8 mouse cellular contexts compared by ENCODE assay signal in the genomic region with DNA sequence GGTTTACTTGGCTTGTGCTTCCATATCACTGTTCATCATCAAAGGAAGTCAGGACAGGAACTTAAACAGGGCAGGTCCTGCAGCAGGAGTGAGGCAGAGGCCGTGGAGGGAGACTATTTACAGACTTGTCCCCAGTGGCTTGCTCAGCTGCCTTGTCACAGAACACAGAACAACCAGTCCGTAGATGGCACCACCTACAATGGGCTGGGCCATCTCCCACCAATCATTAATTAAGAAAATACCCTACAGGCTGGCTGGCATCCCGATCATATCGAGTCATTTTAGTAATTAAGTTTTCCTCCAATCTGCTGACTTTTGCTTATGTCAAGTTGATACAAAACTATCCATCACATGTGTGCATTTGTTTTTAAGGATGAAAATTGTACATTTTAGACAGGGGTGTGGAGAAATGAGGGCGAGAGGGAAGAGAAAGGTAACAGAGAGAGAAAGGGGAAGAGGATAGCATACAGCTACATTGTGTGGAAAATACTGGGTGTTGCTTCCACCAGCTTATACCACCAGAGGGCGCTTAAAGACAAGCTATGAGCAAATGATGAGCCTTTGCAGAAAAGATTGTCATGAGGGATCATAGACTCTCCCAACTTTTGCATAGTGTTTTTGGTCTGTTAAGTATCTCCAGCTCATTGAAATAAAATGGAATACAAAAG. TPM values are rescaled to one million over a fixed set of nuclear protein-coding genes. Genes with fewer than 3 reads are reported as not detected.
DNase-seq lines count a peak whose midpoint lies in the region; ATAC-seq lines count a peak whose summit lies in the region.

No protein-coding gene starts in this region.

- ATAC-seq in liver, embryonic 11.5 days (replicated peaks; ENCODE audit: low FRiP score): peak; percentile 32; the same call in 1 of the 2 replicates
- peak; percentile 87 for ATAC-seq in monocyte, adult 5-6 weeks (replicated peaks; ENCODE audit: insufficient number of reproducible peaks, low FRiP score, low TSS enrichment, poor library complexity, severe bottlenecking)

- peak overlapping the region; percentile 11; the same call in 1 of the 2 replicates for H3K4me2 ChIP-seq in liver, embryonic 11.5 days

- peak; percentile 39 for DNase-seq in urinary bladder, adult 18-20 months (ENCODE audit: low spot score in 2 of 2)
- DNase-seq in urinary bladder, adult 2 months (ENCODE audit: low spot score): no peak
- peak; percentile 59 for DNase-seq in embryo, embryonic 11.5 days (ENCODE audit: low read depth, low spot score)
- DNase-seq in heart, embryonic 10.5 days (ENCODE audit: low spot score): peak; percentile 82
- peak; percentile 85 for DNase-seq in kidney, postnatal 10 days
- DNase-seq in liver, embryonic 11.5 days (ENCODE audit: low spot score): no peak
- peak; percentile 74 to 79 for DNase-seq in spleen, postnatal 36 days (ENCODE audit: low spot score in 2 of 2)

- no peak overlapping the region for H3K4me3 ChIP-seq in heart, embryonic 10.5 days
- H3K4me3 ChIP-seq in liver, embryonic 11.5 days (ENCODE audit: low read depth, low read length): no peak overlapping the region

- H3K9ac ChIP-seq in liver, embryonic 11.5 days (ENCODE audit: low read depth, low read length): no peak overlapping the region

- H3K36me3 ChIP-seq in heart, embryonic 10.5 days: no peaks in the 10 kb centered on the region
- no peaks in the 10 kb centered on the region for H3K36me3 ChIP-seq in liver, embryonic 11.5 days (ENCODE audit: control insufficient read depth, insufficient read depth, low read length)

- no peaks in the 10 kb centered on the region for H3K9me3 ChIP-seq in heart, embryonic 10.5 days
- H3K9me3 ChIP-seq in liver, embryonic 11.5 days (ENCODE audit: control insufficient read depth, low read length): no peaks in the 10 kb centered on the region

- H3K27ac ChIP-seq in heart, embryonic 10.5 days: no peak overlapping the region
- H3K27ac ChIP-seq in liver, embryonic 11.5 days (ENCODE audit: low read depth, low read length): no peak overlapping the region

- 29% methylated on average over 6 of the region's 6 CpGs for WGBS in heart, embryonic 10.5 days
- WGBS in liver, embryonic 11.5 days: 24% methylated on average over 6 of the region's 6 CpGs

- H3K4me1 ChIP-seq in heart, embryonic 10.5 days: 0 out of 2 replicates have a peak, but pooled peaks cover 6% of the 10 kb centered on the region
- peaks cover 4% of the 10 kb centered on the region; the same call in 1 of the 2 replicates for H3K4me1 ChIP-seq in liver, embryonic 11.5 days (replicated peaks; ENCODE audit: control insufficient read depth, insufficient read depth, low read length)

- H3K27me3 ChIP-seq in heart, embryonic 10.5 days (ENCODE audit: insufficient read depth, poor library complexity, severe bottlenecking): no peaks in the 10 kb centered on the region
- no peaks in the 10 kb centered on the region for H3K27me3 ChIP-seq in liver, embryonic 11.5 days (replicated peaks; ENCODE audit: control insufficient read depth, insufficient read depth, low read length)

RNA-seq across cellular contexts. Expression of a gene that starts 21.8 kb away (rescaled TPM):
- polyA plus RNA-seq in urinary bladder, adult 2 months (2012; rRNA removed): 0.69 and 1.0 TPM in 2 replicates
- 5.0 and 6.8 TPM in 2 replicates for polyA plus RNA-seq in heart, embryonic 10.5 days (2016; fragmentation: Nextera tagmentation; extraction: Ambion mirVana)
- polyA plus RNA-seq in liver, embryonic 11.5 days (2014; fragmentation: Nextera tagmentation; extraction: Ambion mirVana): 2.7 and 6.2 TPM in 2 replicates
- 0.29 TPM in 1 of 3 replicates, not detected in the others for total RNA-seq in monocyte, adult 5-6 weeks (2017)

RNA-seq across cellular contexts. Expression of a gene that starts 22.2 kb away (rescaled TPM):
- polyA plus RNA-seq in urinary bladder, adult 2 months (2012; rRNA removed): 23.9 and 24.1 TPM in 2 replicates
- 94.8 and 96.7 TPM in 2 replicates for polyA plus RNA-seq in heart, embryonic 10.5 days (2016; fragmentation: Nextera tagmentation; extraction: Ambion mirVana)
- 122 and 144 TPM in 2 replicates for polyA plus RNA-seq in liver, embryonic 11.5 days (2014; fragmentation: Nextera tagmentation; extraction: Ambion mirVana)
- 73.3 to 97.7 TPM (median 84.5 TPM) in 3 replicates for total RNA-seq in monocyte, adult 5-6 weeks (2017)

Comparison
In these comparisons a context has a peak if more than half of its experiments do, and no peak if none do; other contexts are left out.
1. DNase-seq: peak in urinary bladder, adult 18-20 months (2 of 2), embryo, embryonic 11.5 days (single experiment), heart, embryonic 10.5 days (single experiment), kidney, postnatal 10 days (single experiment) and spleen, postnatal 36 days (2 of 2); none in urinary bladder, adult 2 months (single experiment) and liver, embryonic 11.5 days (single experiment).